Mouse (Mus musculus): ENCODE measurements around the gene Lgals3.

The Lgals3 gene

GRCm38 (mm10) chr14:47371689-47372088, 4.1 kb downstream of the Lgals3 start:
- no peak for DNase-seq

GRCm38 (mm10) chr14:47373728-47374678, 6.5 kb downstream of the Lgals3 start:
- DNase-seq: no peak

- no peak for DNase-seq
These were observed 9.0 kb downstream of the Lgals3 start for GRCm38 (mm10) chr14:47376526-47376925.

GRCm38 (mm10) chr14:47378336-47378735, 10.8 kb downstream of the Lgals3 start:
- no peak for DNase-seq

GRCm38 (mm10) chr14:47383911-47384310, 16.4 kb downstream of the Lgals3 start:
- no peak for DNase-seq

GRCm38 (mm10) chr14:47384653-47385052, 17.1 kb downstream of the Lgals3 start:
- no peak for DNase-seq

GRCm38 (mm10) chr14:47386125-47386524, 18.6 kb downstream of the Lgals3 start:
- no peak for DNase-seq

GRCm38 (mm10) chr14:47393354-47394094, 26.0 kb downstream of the Lgals3 start:
- DNase-seq: no peak

- no peak for DNase-seq
These were observed 27.5 kb downstream of the Lgals3 start for GRCm38 (mm10) chr14:47395007-47395406.

GRCm38 (mm10) chr14:47395462-47396026, 28.0 kb downstream of the Lgals3 start:
- no peak for DNase-seq

GRCm38 (mm10) chr14:47396165-47396652, 28.7 kb downstream of the Lgals3 start:
- DNase-seq: peak; percentile 12

GRCm38 (mm10) chr14:47402735-47403134, 35.2 kb downstream of the Lgals3 start:
- no peak for DNase-seq

- no peak for DNase-seq
These were observed 38.4 kb downstream of the Lgals3 start for GRCm38 (mm10) chr14:47406000-47406399.

- no peak for DNase-seq
These were observed 49.8 kb downstream of the Lgals3 start for GRCm38 (mm10) chr14:47417346-47417745.

- peak; percentile 81 for DNase-seq
These were observed 50.5 kb downstream of the Lgals3 start, which contains the start of gene Dlgap5 for GRCm38 (mm10) chr14:47417775-47418665. Dlgap5 (minus strand) TSS chr14:47418407.

- DNase-seq: no peak
These were observed 51.1 kb downstream of the Lgals3 start for GRCm38 (mm10) chr14:47418666-47418991.

GRCm38 (mm10) chr14:47419034-47419625, 51.6 kb downstream of the Lgals3 start:
- DNase-seq: no peak

GRCm38 (mm10) chr14:47419723-47420276, 52.2 kb downstream of the Lgals3 start:
- DNase-seq: no peak

- no peak for DNase-seq
These were observed 54.1 kb downstream of the Lgals3 start for GRCm38 (mm10) chr14:47421606-47422005.

GRCm38 (mm10) chr14:47422466-47422865, 54.9 kb downstream of the Lgals3 start:
- DNase-seq: no peak

- no peak for DNase-seq
These were observed 65.4 kb downstream of the Lgals3 start for GRCm38 (mm10) chr14:47432987-47433386.
